Mouse (Mus musculus) thymus, postnatal 4 days (tissue): ENCODE results near the gene Mfap2.

Experiments
- DNase-seq: peaks from one replicate; pipeline ENCODE4 v3.0.0; 2021

The Mfap2 gene

GRCm38 (mm10) chr4:141030541-141031206 lies 20.5 kb downstream of the Mfap2 start:
- no peak for DNase-seq

GRCm38 (mm10) chr4:141031733-141032132 lies 21.5 kb downstream of the Mfap2 start:
- peak; percentile 89 for DNase-seq

GRCm38 (mm10) chr4:141033606-141034549 lies 23.7 kb downstream of the Mfap2 start:
- DNase-seq: no peak

GRCm38 (mm10) chr4:141041117-141041516 lies 30.9 kb downstream of the Mfap2 start:
- no peak for DNase-seq

- peak; percentile 87 for DNase-seq
Measured at GRCm38 (mm10) chr4:141044816-141045215, 34.6 kb downstream of the Mfap2 start.

- no peak for DNase-seq
Measured at GRCm38 (mm10) chr4:141048810-141049475, 38.7 kb downstream of the Mfap2 start.

- no peak for DNase-seq
Measured at GRCm38 (mm10) chr4:141049476-141049835, 39.2 kb downstream of the Mfap2 start.

- no peak for DNase-seq
Measured at GRCm38 (mm10) chr4:141052442-141052841, 42.2 kb downstream of the Mfap2 start.

GRCm38 (mm10) chr4:141053138-141053537 lies 42.9 kb downstream of the Mfap2 start:
- DNase-seq: no peak

GRCm38 (mm10) chr4:141053568-141054161 lies 43.4 kb downstream of the Mfap2 start:
- DNase-seq: no peak

GRCm38 (mm10) chr4:141056970-141057369 lies 46.8 kb downstream of the Mfap2 start:
- DNase-seq: no peak

- no peak for DNase-seq
Measured at GRCm38 (mm10) chr4:141058835-141059234, 48.6 kb downstream of the Mfap2 start.

- DNase-seq: no peak
Measured at GRCm38 (mm10) chr4:141059616-141060425, 49.6 kb downstream of the Mfap2 start.

GRCm38 (mm10) chr4:141060426-141061301 lies 50.4 kb downstream of the Mfap2 start, which contains the start of gene Crocc:
Gene Crocc, minus strand, starts transcription at chr4:141060550.
- peak; percentile 100 for DNase-seq

GRCm38 (mm10) chr4:141064104-141064659 lies 54.0 kb downstream of the Mfap2 start:
- no peak for DNase-seq

- DNase-seq: peak; percentile 92
Measured at GRCm38 (mm10) chr4:141065123-141065522, 54.9 kb downstream of the Mfap2 start.
